Mouse (Mus musculus) bone marrow macrophage, adult 2 months (primary cell): Measurements from ENCODE around the gene Pdpn.

ENCODE experiments used
- CTCF ChIP-seq: IDR thresholded peaks from 2 replicates; pipeline ENCODE4 v1.5.1; 2012; ENCODE audit warnings: low read depth, mild to moderate bottlenecking, low read length, moderate library complexity
- POLR2A ChIP-seq: IDR thresholded peaks from 2 replicates; pipeline ENCODE4 v1.6.1; 2012; ENCODE audit warnings: mild to moderate bottlenecking, low read depth, low read length, borderline replicate concordance

DNA sequence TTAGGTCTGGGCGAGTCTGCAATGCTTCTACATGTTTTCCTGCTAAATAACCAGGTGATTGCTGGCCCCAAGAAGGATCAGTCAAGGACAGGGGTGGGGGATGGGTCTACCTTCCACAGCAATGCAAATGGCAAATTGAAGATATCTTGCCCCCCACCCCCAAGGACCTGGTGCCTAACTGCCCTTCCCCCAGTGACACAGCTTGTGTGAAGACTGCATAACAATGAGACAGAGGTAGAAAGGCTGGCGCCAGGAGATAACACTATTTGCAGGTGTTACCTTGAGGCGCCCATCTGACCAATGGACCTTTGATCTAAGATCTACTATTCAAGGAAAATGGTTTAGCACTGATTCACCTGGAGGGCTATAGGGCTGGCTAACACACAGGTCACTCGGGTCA lies 2.5 kb upstream of the Pdpn start:
- TF ChIP-seq CTCF (no peak), POLR2A (no peak)
